Mouse (Mus musculus): Measurements from ENCODE around the gene Samd14. TPM values are rescaled to one million over a fixed set of nuclear protein-coding genes. Genes with fewer than 3 reads are reported as not detected.

Samd14 gene
- polyA plus RNA-seq, 1 experiment from 2014 or later = 5.4 TPM

DNA sequence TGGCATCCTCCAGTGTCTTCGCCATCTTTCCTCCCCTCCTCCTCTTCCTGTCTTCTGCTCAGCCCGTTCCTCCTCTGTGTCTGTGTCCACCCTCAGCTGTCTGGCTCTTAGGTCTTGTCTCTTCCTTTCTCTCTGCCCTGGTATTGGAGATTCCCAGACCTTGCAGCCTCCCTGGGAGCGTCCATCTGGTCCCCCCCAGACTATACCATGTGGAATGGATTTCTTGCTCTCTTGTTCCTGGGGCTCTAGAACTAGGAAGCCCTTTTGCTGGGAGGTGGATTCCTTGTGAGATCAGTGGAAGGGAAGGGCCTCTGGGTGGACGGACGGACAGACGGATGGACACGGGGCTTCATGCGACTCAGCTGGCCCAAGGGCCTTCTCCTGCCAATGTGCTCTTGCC is 13.6 kb upstream of the Samd14 start:
- Histone ChIP-seq H3K4me2 (replicated peaks; ENCODE audit: low read depth, low read length) (peak overlapping the region; percentile 8; the same call in 1 of the 2 replicates), H3K4me3 (ENCODE audit: low read depth, low read length) (no peak overlapping the region), H3K9ac (replicated peaks; ENCODE audit: low read depth) (no peak overlapping the region), H3K27ac (ENCODE audit: low read length) (no peak overlapping the region), H3K27me3 (replicated peaks; ENCODE audit: insufficient read depth, low read length) (no peaks in the 10 kb centered on the region), H3K9me3 (ENCODE audit: low read length) (no peaks in the 10 kb centered on the region), H3K4me1 (ENCODE audit: insufficient read depth, low read depth, low read length) (peaks cover 30% of the 10 kb centered on the region; the same call in 1 of the 2 replicates), H3K36me3 (ENCODE audit: insufficient read depth, low read length) (peaks cover 22% of the 10 kb centered on the region; the same call in 1 of the 2 replicates)
- TF ChIP-seq CTCF (IDR thresholded peaks at IDR 0.05) (no peak), EP300 (IDR thresholded peaks at IDR 0.05) (no peak)
- ATAC-seq (no peak), DNase-seq (ENCODE audit: low spot score) (no peak)
- WGBS = 81% methylated on average over 8 of the region's 8 CpGs

DNA sequence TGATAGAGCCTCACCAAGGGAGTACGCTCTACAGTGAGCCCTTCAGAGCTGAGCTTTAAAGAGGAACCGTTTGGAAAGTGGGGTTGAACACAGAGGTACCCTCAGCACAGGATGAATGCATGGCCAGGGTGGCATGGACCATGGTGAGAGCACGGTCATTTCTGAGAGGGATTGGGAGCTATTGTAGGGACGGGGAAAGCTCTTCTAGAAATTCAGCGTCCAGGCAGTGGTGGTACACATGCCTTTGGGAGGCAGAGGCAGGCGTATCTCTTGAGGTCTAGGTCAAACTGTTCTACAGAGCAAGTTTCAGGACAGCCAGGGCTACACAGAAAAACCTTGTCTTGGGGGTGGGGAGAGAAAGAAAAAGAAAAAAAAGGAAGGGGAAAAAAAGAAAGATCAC is 12.7 kb upstream of the Samd14 start:
- no peak for DNase-seq (ENCODE audit: low spot score)
- TF ChIP-seq EP300 (IDR thresholded peaks at IDR 0.05) (no peak), CTCF (IDR thresholded peaks at IDR 0.05) (no peak)
- H3K4me1 ChIP-seq (ENCODE audit: insufficient read depth, low read depth, low read length) = peaks cover 30% of the 10 kb centered on the region; the same call in 1 of the 2 replicates
- 91% methylated on average over 6 of the region's 6 CpGs for WGBS
- H3K27me3 ChIP-seq (replicated peaks; ENCODE audit: insufficient read depth, low read length) = no peaks in the 10 kb centered on the region
- no peak overlapping the region for H3K27ac ChIP-seq (ENCODE audit: low read length)
- no peaks in the 10 kb centered on the region for H3K9me3 ChIP-seq (ENCODE audit: low read length)
- no peak overlapping the region for H3K4me3 ChIP-seq (ENCODE audit: low read depth, low read length)
- no peak overlapping the region for H3K4me2 ChIP-seq (replicated peaks; ENCODE audit: low read depth, low read length)
- no peak for ATAC-seq
- H3K9ac ChIP-seq (replicated peaks; ENCODE audit: low read depth) = no peak overlapping the region
- peaks cover 29% of the 10 kb centered on the region; the same call in 1 of the 2 replicates for H3K36me3 ChIP-seq (ENCODE audit: insufficient read depth, low read length)

DNA sequence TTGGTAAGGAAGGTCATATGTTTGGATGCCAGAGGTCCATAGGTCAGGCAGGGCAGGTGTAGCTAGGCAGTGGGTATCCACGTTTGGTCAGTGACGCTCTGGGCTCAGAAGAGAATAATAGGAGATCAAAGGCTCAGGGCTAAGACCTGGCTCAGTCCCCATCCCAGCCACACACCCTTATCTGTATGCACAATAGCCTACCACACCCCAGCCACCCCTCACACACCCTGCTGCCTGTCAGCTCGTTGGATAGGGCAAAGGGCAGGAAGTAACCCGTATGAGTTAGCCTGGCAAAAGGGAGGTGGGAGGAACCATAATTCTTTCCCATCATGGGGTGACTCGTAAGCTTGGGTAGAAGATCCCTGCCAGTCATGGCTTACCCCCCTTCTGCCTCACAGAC is 12.1 kb upstream of the Samd14 start:
- Histone ChIP-seq H3K4me1 (ENCODE audit: insufficient read depth, low read depth, low read length) (peaks cover 30% of the 10 kb centered on the region; the same call in 1 of the 2 replicates), H3K36me3 (ENCODE audit: insufficient read depth, low read length) (peaks cover 35% of the 10 kb centered on the region; the same call in 1 of the 2 replicates), H3K4me3 (ENCODE audit: low read depth, low read length) (no peak overlapping the region), H3K27me3 (replicated peaks; ENCODE audit: insufficient read depth, low read length) (no peaks in the 10 kb centered on the region), H3K27ac (ENCODE audit: low read length) (no peak overlapping the region), H3K9ac (replicated peaks; ENCODE audit: low read depth) (no peak overlapping the region), H3K4me2 (replicated peaks; ENCODE audit: low read depth, low read length) (no peak overlapping the region), H3K9me3 (ENCODE audit: low read length) (no peaks in the 10 kb centered on the region)
- no peak for ATAC-seq
- WGBS = 40% methylated on average over 5 of the region's 5 CpGs
- DNase-seq (ENCODE audit: low spot score) = no peak
- TF ChIP-seq EP300 (IDR thresholded peaks at IDR 0.05) = no peak

DNA sequence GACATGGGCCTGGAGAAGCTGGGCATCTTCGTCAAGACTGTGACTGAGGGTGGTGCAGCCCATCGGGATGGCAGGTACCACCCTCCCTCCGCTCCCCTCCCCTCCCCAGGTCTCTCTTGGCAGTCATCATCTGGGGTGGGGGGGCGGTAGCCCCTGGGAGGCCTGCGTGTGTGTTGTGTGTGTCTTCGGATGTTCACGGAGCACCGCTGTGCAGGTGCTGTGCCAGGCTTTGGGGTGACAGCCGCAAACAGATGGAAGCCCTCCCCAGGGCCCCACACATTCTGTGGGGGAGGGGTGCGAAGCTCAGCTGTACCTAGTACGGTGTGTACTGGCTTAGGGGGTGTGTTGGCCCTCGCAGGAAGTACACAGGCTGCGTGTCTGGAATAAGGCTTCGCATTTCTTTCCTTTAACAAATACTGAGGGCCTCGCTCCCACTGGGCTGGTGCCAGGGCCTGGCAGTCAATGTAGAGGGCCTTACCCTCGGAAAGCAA is 11.6 kb upstream of the Samd14 start:
- no peak for TF ChIP-seq CTCF (IDR thresholded peaks at IDR 0.05)
- no peak for TF ChIP-seq EP300 (IDR thresholded peaks at IDR 0.05)
- peaks cover 28% of the 10 kb centered on the region; the same call in 1 of the 2 replicates for H3K4me1 ChIP-seq (ENCODE audit: insufficient read depth, low read depth, low read length)
- H3K4me2 ChIP-seq (replicated peaks; ENCODE audit: low read depth, low read length) = no peak overlapping the region
- no peak overlapping the region for H3K4me3 ChIP-seq (ENCODE audit: low read depth, low read length)
- H3K36me3 ChIP-seq (ENCODE audit: insufficient read depth, low read length) = peaks cover 40% of the 10 kb centered on the region; the same call in 1 of the 2 replicates
- H3K27me3 ChIP-seq (replicated peaks; ENCODE audit: insufficient read depth, low read length) = no peaks in the 10 kb centered on the region
- no peak overlapping the region for H3K27ac ChIP-seq (ENCODE audit: low read length)
- WGBS = 68% methylated on average over 16 of the region's 16 CpGs
- DNase-seq (ENCODE audit: low spot score) (no peak), ATAC-seq (no peak)
- H3K9me3 ChIP-seq (ENCODE audit: low read length) = no peaks in the 10 kb centered on the region
- no peak overlapping the region for H3K9ac ChIP-seq (replicated peaks; ENCODE audit: low read depth)

DNA sequence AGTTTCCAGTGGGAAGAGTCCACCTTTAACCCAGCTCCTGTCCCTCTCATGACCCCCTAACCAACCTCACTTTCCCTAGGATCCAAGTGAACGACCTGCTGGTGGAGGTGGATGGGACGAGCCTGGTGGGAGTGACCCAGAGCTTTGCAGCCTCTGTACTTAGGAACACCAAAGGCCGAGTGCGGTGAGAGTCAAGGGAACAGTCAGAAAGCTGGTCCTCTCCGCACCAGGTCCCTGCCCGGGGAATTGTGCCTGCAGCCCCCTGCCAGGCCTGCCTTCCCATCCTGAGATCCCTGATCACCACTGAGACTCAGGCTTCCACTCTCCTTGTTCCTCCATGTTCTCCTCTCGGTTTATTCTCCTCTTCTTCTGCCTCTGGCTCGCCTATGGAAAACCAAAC is 9.6 kb upstream of the Samd14 start:
- ATAC-seq (no peak), DNase-seq (ENCODE audit: low spot score) (no peak)
- Histone ChIP-seq H3K36me3 (ENCODE audit: insufficient read depth, low read length) (peaks cover 49% of the 10 kb centered on the region; the same call in 1 of the 2 replicates), H3K4me3 (ENCODE audit: low read depth, low read length) (no peak overlapping the region), H3K9ac (replicated peaks; ENCODE audit: low read depth) (no peak overlapping the region), H3K27ac (ENCODE audit: low read length) (peak overlapping the region; percentile 15), H3K9me3 (ENCODE audit: low read length) (no peaks in the 10 kb centered on the region), H3K4me2 (replicated peaks; ENCODE audit: low read depth, low read length) (no peak overlapping the region), H3K4me1 (ENCODE audit: insufficient read depth, low read depth, low read length) (peaks cover 7% of the 10 kb centered on the region; the same call in 1 of the 2 replicates), H3K27me3 (replicated peaks; ENCODE audit: insufficient read depth, low read length) (no peaks in the 10 kb centered on the region)
- no peak for TF ChIP-seq CTCF (IDR thresholded peaks at IDR 0.05)
- TF ChIP-seq EP300 (IDR thresholded peaks at IDR 0.05) = no peak
- WGBS = 75% methylated on average over 8 of the region's 8 CpGs

DNA sequence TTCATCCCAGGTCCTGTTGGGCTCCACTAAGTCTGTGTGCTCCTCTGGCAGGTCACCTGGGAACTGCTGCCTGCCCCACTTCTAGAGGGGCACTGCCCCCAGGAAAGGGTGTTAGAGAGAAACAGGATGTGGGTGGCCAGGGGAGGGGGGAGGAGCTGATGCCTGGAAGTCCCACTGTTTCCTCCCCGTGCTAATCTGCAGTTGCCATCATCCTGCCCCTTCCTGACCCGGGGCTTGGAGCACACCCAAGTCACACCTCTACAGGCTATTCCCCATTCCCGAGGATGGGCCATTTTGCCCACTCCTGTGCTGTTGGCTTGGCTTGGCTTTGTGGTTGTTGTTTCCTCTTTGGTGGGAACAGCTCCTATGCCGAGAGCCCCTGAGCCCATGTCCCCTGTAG is 9.1 kb upstream of the Samd14 start:
- TF ChIP-seq EP300 (IDR thresholded peaks at IDR 0.05) (peak; percentile 67; the same call in 1 of the 2 replicates), CTCF (IDR thresholded peaks at IDR 0.05) (no peak)
- Histone ChIP-seq H3K36me3 (ENCODE audit: insufficient read depth, low read length) (peaks cover 49% of the 10 kb centered on the region; the same call in 1 of the 2 replicates), H3K27ac (ENCODE audit: low read length) (peak overlapping the region; percentile 47), H3K4me1 (ENCODE audit: insufficient read depth, low read depth, low read length) (peaks cover 5% of the 10 kb centered on the region; the same call in 1 of the 2 replicates), H3K9ac (replicated peaks; ENCODE audit: low read depth) (no peak overlapping the region), H3K4me2 (replicated peaks; ENCODE audit: low read depth, low read length) (no peak overlapping the region; the same call in 1 of the 2 replicates), H3K9me3 (ENCODE audit: low read length) (no peaks in the 10 kb centered on the region), H3K4me3 (ENCODE audit: low read depth, low read length) (no peak overlapping the region), H3K27me3 (replicated peaks; ENCODE audit: insufficient read depth, low read length) (no peaks in the 10 kb centered on the region)
- WGBS = 25% methylated on average over 4 of the region's 4 CpGs
- peak; percentile 46 for DNase-seq (ENCODE audit: low spot score)
- peak; percentile 62 for ATAC-seq

Measured in lung, postnatal 0 days (tissue).